Mouse (Mus musculus) small intestine, adult 10 weeks (tissue): ENCODE measurements around the gene Gm10762. TPM values are rescaled to one million over a fixed set of nuclear protein-coding genes. Genes with fewer than 3 reads are reported as not detected.

ENCODE experiments used
- polyA plus RNA-seq: library from polyadenylated mRNA; stranded (reverse); fragments of 350-450 nt; fragmentation: Illumina TruSeq; extraction: RNeasy Lipid Tissue Mini Kit (QIAGEN cat#74804); gene quantifications from one replicate; pipeline ENCODE4 v1.2.3, GENCODE M21; 2014; ENCODE audit warnings: low replicate concordance

Gene Gm10762
- polyA plus RNA-seq, result 3.0 TPM

DNA sequence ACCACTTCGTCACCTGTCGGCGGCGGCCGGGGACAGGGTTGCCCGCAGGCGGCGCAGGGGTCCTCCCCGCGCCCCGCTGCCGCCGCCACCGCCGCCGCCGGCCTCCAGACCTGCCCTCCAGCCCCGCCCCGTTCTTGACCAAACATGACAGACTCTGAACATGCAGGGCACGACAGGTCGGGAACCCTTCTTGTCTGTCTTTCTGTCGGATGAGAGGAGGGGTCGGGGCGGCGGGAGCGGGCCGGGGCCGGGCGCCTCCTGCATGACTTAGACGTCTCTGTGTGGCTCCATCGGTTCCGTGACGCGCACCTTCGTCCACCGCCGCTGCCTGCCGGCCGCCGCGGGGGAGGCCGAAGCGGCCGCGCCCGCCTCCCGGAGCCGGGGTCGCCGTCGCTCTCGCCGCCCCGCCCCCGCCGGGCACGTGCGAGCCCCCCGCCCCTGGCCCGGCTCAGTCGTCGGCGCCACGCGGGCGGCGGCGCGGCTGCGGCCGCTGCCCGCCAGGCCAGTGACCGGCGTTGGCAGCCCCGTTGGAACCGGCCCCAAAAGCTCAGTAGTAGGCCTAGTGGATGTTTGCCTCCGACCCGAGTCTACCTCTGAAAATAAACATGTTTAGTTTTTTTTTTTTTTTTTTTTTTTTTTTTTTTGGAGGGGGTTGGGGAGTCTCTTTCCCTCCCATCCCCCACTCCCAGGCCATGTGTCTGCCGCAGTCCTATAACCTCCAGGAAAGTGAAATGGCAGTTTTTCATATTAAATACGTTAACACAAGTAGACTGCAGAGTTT lies at the start of gene Gm10762:
Gm10762 (minus strand) TSS at position 65 of the 781 bp plus-strand sequence.

DNA sequence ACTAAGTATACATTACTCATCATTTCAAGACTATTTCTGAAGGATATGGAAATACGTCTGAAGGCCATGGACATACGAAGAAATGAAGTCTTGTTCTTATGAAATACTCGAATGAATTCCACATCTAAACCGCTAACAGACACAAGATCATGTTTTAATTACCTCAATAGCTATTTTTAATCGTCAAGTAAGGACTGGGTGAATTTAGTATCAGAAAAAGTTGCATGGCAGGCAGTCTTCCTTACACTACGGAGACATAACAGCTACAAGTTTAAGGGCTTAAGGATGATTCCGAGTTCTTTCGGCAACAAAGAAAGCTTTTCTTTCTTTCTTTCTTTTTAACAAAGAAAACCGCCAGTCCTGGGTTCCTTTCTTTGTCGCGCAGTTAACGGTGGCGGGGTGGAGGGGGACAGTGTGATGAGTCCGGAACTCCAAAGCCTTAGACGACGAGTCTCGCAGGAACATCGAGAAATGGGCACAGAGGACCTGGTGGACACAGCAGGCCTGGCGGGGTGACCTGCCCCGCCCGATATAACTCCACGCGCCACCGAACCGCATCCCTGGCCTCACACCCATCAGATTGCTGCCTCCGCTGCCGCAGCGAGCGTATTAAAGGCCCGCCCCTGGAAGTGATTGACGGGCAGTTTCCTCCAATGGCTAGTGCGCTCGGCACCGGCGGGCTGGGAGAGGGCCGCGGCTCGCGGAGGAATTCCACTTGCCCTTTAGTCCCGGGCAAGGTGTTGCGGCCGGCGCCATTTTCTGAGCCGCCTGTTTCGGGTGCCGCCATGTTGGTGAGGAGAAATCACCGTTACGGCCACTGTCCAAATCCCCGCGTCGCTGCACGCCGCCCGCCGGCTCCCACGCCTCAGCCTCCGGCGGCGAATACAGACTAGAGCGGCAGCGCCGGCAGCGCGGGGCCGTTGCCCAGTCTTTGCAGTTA lies 614 bp downstream of the Gm10762 start, which contains the start of gene Zc3h6:
Zc3h6 (plus strand) TSS at position 762 of the 940 bp plus-strand sequence.

DNA sequence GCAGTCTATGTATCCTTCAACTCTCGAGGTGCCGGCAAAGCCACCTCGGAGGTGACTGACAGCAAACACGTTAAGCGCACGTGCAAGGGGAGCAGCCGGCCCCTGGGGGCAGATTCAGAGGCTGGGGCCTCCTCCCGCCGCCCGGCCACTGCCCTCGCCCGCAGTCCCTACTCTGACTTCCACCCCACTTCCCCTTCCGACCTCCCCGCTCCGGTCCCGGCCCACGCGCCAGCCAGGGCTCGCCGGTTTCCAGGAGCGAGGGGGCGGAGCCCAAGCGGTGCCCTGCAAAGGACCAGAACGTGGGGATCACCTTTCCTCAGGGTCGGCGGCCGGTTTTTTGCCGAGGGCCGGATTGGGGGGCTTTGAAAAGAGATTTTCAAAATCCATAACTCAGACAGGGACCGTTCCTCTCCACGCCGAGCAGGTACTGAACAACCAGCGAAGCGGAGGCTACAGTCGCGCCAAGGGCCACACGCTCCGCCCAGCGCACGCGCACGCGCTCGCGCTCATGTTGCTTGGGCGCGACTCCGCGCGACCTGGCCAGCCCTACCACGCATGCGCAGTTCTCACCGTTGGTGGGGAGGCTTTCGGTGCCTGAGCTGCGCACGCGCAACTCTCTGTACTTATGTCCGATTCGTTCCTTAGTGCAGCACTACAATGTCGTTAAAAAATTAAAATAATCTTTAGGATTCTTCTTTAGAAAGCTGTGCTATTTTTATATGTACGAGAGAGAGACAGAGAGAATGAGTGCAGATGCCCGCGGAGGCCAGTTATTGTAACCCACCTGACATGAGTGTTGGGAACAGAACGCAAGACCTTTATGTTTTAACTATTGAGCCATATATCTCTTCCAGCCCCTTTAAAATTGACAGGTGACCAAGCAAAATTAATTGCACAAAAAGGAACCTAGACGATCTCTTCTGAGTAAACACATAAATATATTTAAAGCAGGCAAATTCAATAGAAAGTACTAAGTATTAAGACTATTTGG lies 23.7 kb downstream of the Gm10762 start, which contains the start of gene Zc3h8:
Zc3h8 (minus strand) TSS at position 540 of the 991 bp plus-strand sequence.

Other genes with a start within 250 kb of the Gm10762 start
- gene Tmem87b, start 149.6 kb downstream of the Gm10762 start, polyA plus RNA-seq, result 106 TPM
- gene Fbln7, start 104.7 kb downstream of the Gm10762 start, polyA plus RNA-seq, result 2.2 TPM
- 6.3 TPM for gene Zc3h8, start 23.6 kb downstream of the Gm10762 start, polyA plus RNA-seq
- gene Zc3h6, start 323 bp downstream of the Gm10762 start, polyA plus RNA-seq, result 5.0 TPM
- not detected for gene Vinac1, start 80.4 kb upstream of the Gm10762 start, polyA plus RNA-seq
- 3.1 TPM for gene Ttl, start 98.2 kb upstream of the Gm10762 start, polyA plus RNA-seq
- gene Polr1b, start 133.3 kb upstream of the Gm10762 start, polyA plus RNA-seq, result 1.7 TPM
- gene Chchd5, start 162.0 kb upstream of the Gm10762 start, polyA plus RNA-seq, result 2.6 TPM
- gene Slc20a1, start 231.0 kb upstream of the Gm10762 start, polyA plus RNA-seq, result 38.3 TPM